Mouse (Mus musculus) G1E (cell line): ENCODE data around the gene Homer2. TPM values are rescaled to one million over a fixed set of nuclear protein-coding genes. Genes with fewer than 3 reads are reported as not detected.

ENCODE experiments used
- ATAC-seq: 2 replicates; pipeline ENCODE4 v1.8.0; 2016; ENCODE audit warnings: mild to moderate bottlenecking; ENCODE audit not compliant: insufficient number of reproducible peaks, poor library complexity, low FRiP score, severe bottlenecking; ENCODE audit errors: extremely low read depth
- DNase-seq: peaks from one replicate; pipeline ENCODE4 v3.0.0; 2012; ENCODE audit warnings: low spot score
- H3K27me3 ChIP-seq: 2 replicates; pipeline ENCODE4 v1.6.1; 2012; ENCODE audit warnings: mild to moderate bottlenecking, low read length, inconsistent platforms; ENCODE audit not compliant: insufficient read depth
- H3K36me3 ChIP-seq: replicated peaks from 2 replicates; pipeline ENCODE3; 2012; ENCODE audit warnings: mild to moderate bottlenecking, inconsistent platforms
- H3K4me1 ChIP-seq: 2 replicates; pipeline ENCODE4 v1.6.1; 2012; ENCODE audit warnings: low read depth, low read length, inconsistent platforms, mixed read lengths; ENCODE audit not compliant: insufficient read depth
- H3K4me3 ChIP-seq: 2 replicates; pipeline ENCODE4 v1.5.1; 2012; ENCODE audit warnings: low read depth, mild to moderate bottlenecking, inconsistent platforms, low read length, moderate library complexity, mixed read lengths
- H3K9me3 ChIP-seq: replicated peaks from 2 replicates; pipeline ENCODE4 v1.6.1; 2012; ENCODE audit warnings: inconsistent platforms
- CTCF ChIP-seq: IDR thresholded peaks from 2 replicates; pipeline ENCODE4 v1.5.1; 2012; ENCODE audit warnings: low read depth, low read length, inconsistent platforms, mixed read lengths
- GATA1 ChIP-seq: IDR thresholded peaks from 2 replicates; pipeline ENCODE4 v1.6.1; 2012; ENCODE audit warnings: borderline replicate concordance, low read length, inconsistent platforms, mixed read lengths
- GATA2 ChIP-seq: IDR thresholded peaks from 2 replicates; pipeline ENCODE4 v1.6.1; 2012; ENCODE audit warnings: low read depth, low read length, inconsistent platforms, borderline replicate concordance
- POLR2AphosphoS5 ChIP-seq: IDR thresholded peaks from 2 replicates; pipeline ENCODE4 v1.6.1; 2012; ENCODE audit warnings: low read depth, low read length, inconsistent platforms; ENCODE audit not compliant: insufficient replicate concordance
- TAL1 ChIP-seq: conservative IDR thresholded peaks from 2 replicates; pipeline ENCODE4 v1.6.1; 2012; ENCODE audit warnings: low read depth, low read length, inconsistent platforms, mixed read lengths
- polyA plus RNA-seq: library from polyadenylated mRNA; stranded (reverse); fragments of >175 nt; gene quantifications from 2 replicates; pipeline ENCODE4 v1.2.3, GENCODE M21; 2012
- total RNA-seq, 2 experiments: library from RNA; stranded (forward) in 1 of 2; stranded (reverse) in 1 of 2; fragments of 200-1000 nt in 1 of 2; fragments of >200 nt in 1 of 2; fragmentation: Nextera tagmentation in 1 of 2; gene quantifications; 2 replicates each; pipeline ENCODE4 v1.2.3; 2014 to 2017

The Homer2 gene
- total and polyA plus RNA-seq, 3 experiments, result 35.9 to 45.9 (median 37.3) TPM

GRCm38 (mm10) chr7:81557985-81558360, 149.4 kb downstream of the Homer2 start:
- H3K9me3 ChIP-seq, result no peaks in the 10 kb centered on the region

GRCm38 (mm10) chr7:81557252-81557984, 149.9 kb downstream of the Homer2 start:
- H3K4me1 ChIP-seq, result no peaks in the 10 kb centered on the region
- DNase-seq, result no peak
- peaks cover 36% of the 10 kb centered on the region for H3K27me3 ChIP-seq
- TF ChIP-seq GATA1 (no peak), TAL1 (no peak), POLR2AphosphoS5 (no peak), CTCF (no peak), GATA2 (no peak)
- no peak overlapping the region for H3K4me3 ChIP-seq
- no peak for ATAC-seq
- H3K9me3 ChIP-seq, result no peaks in the 10 kb centered on the region
- H3K36me3 ChIP-seq, result no peaks in the 10 kb centered on the region

More at GRCm38 (mm10) chr7:81557985-81558360, 149.4 kb downstream of the Homer2 start:
- DNase-seq (no peak), ATAC-seq (no peak)
- TF ChIP-seq TAL1 (no peak), GATA2 (no peak), POLR2AphosphoS5 (no peak), CTCF (no peak), GATA1 (no peak)
- H3K27me3 ChIP-seq, result peaks cover 33% of the 10 kb centered on the region
- H3K36me3 ChIP-seq, result no peaks in the 10 kb centered on the region
- H3K4me3 ChIP-seq, result no peak overlapping the region
- no peaks in the 10 kb centered on the region for H3K4me1 ChIP-seq

GRCm38 (mm10) chr7:81556839-81557238, 150.5 kb downstream of the Homer2 start:
- no peak for TF ChIP-seq CTCF
- TF ChIP-seq GATA1, result no peak
- no peak for TF ChIP-seq TAL1
- TF ChIP-seq GATA2, result no peak
- TF ChIP-seq POLR2AphosphoS5, result no peak
- no peaks in the 10 kb centered on the region for H3K36me3 ChIP-seq
- ATAC-seq, result no peak
- no peak for DNase-seq
- H3K27me3 ChIP-seq, result peaks cover 36% of the 10 kb centered on the region
- no peak overlapping the region for H3K4me3 ChIP-seq
- no peaks in the 10 kb centered on the region for H3K9me3 ChIP-seq
- H3K4me1 ChIP-seq, result no peaks in the 10 kb centered on the region

- TF ChIP-seq CTCF (peak; percentile 57), POLR2AphosphoS5 (no peak)
- ATAC-seq (no peak), DNase-seq (peak; percentile 8)
- Histone ChIP-seq H3K4me1 (no peaks in the 10 kb centered on the region), H3K9me3 (no peaks in the 10 kb centered on the region), H3K4me3 (no peak overlapping the region), H3K27me3 (peaks cover 32% of the 10 kb centered on the region), H3K36me3 (no peaks in the 10 kb centered on the region)
These were observed 153.0 kb downstream of the Homer2 start for GRCm38 (mm10) chr7:81554369-81554768.

GRCm38 (mm10) chr7:81553589-81553988, 153.7 kb downstream of the Homer2 start:
- no peaks in the 10 kb centered on the region for H3K4me1 ChIP-seq
- no peaks in the 10 kb centered on the region for H3K9me3 ChIP-seq
- no peaks in the 10 kb centered on the region for H3K36me3 ChIP-seq
- DNase-seq (no peak), ATAC-seq (no peak)
- TF ChIP-seq TAL1, result no peak
- TF ChIP-seq GATA2, result no peak
- no peak for TF ChIP-seq GATA1
- no peak for TF ChIP-seq CTCF
- no peak for TF ChIP-seq POLR2AphosphoS5
- peaks cover 26% of the 10 kb centered on the region for H3K27me3 ChIP-seq
- H3K4me3 ChIP-seq, result no peak overlapping the region

Other genes starting within 250 kb of the Homer2 start
- gene Ap3b2, start 213.6 kb downstream of the Homer2 start, total RNA-seq (2014; fragmentation: Nextera tagmentation), result not detected in 2 replicates
- gene Ap3b2, start 213.6 kb downstream of the Homer2 start, total RNA-seq (2017), result 0.12 and 0.16 TPM in 2 replicates
- not detected in 2 replicates for gene Ap3b2, start 213.6 kb downstream of the Homer2 start, polyA plus RNA-seq
- gene BC048679, start 209.2 kb downstream of the Homer2 start, total RNA-seq (2014; fragmentation: Nextera tagmentation), result not detected in 2 replicates
- gene BC048679, start 209.2 kb downstream of the Homer2 start, total RNA-seq (2017), result not detected in 2 replicates
- not detected in 2 replicates for gene BC048679, start 209.2 kb downstream of the Homer2 start, polyA plus RNA-seq
- gene Fsd2, start 140.6 kb downstream of the Homer2 start, total RNA-seq (2014; fragmentation: Nextera tagmentation), result not detected in 2 replicates
- 0.05 and 0.06 TPM in 2 replicates for gene Fsd2, start 140.6 kb downstream of the Homer2 start, total RNA-seq (2017)
- not detected in 2 replicates for gene Fsd2, start 140.6 kb downstream of the Homer2 start, polyA plus RNA-seq
- gene Whamm, start 136.3 kb downstream of the Homer2 start, total RNA-seq (2014; fragmentation: Nextera tagmentation), result 35.3 and 40.6 TPM in 2 replicates
- gene Whamm, start 136.3 kb downstream of the Homer2 start, total RNA-seq (2017), result 19.2 and 25.3 TPM in 2 replicates
- gene Whamm, start 136.3 kb downstream of the Homer2 start, polyA plus RNA-seq, result 22.5 and 23.6 TPM in 2 replicates
- gene Ramac, start 55.4 kb upstream of the Homer2 start, total RNA-seq (2014; fragmentation: Nextera tagmentation), result 41.5 and 47.5 TPM in 2 replicates
- 99.7 and 111 TPM in 2 replicates for gene Ramac, start 55.4 kb upstream of the Homer2 start, total RNA-seq (2017)
- 19.8 and 29.4 TPM in 2 replicates for gene Ramac, start 55.4 kb upstream of the Homer2 start, polyA plus RNA-seq
- gene 3110040N11Rik, start 82.0 kb upstream of the Homer2 start, total RNA-seq (2014; fragmentation: Nextera tagmentation), result 27.5 and 37.4 TPM in 2 replicates
- 61.7 and 71.2 TPM in 2 replicates for gene 3110040N11Rik, start 82.0 kb upstream of the Homer2 start, total RNA-seq (2017)
- 20.8 and 23.6 TPM in 2 replicates for gene 3110040N11Rik, start 82.0 kb upstream of the Homer2 start, polyA plus RNA-seq
- gene Btbd1, start 121.9 kb upstream of the Homer2 start, total RNA-seq (2014; fragmentation: Nextera tagmentation), result 74.6 and 91.0 TPM in 2 replicates
- gene Btbd1, start 121.9 kb upstream of the Homer2 start, total RNA-seq (2017), result 91.8 and 102 TPM in 2 replicates
- 9.2 and 10.7 TPM in 2 replicates for gene Btbd1, start 121.9 kb upstream of the Homer2 start, polyA plus RNA-seq
- not detected in 2 replicates for gene Gm10160, start 148.3 kb upstream of the Homer2 start, total RNA-seq (2014; fragmentation: Nextera tagmentation)
- gene Gm10160, start 148.3 kb upstream of the Homer2 start, total RNA-seq (2017), result not detected in 2 replicates
- gene Gm10160, start 148.3 kb upstream of the Homer2 start, polyA plus RNA-seq, result not detected in 2 replicates
- not detected in 2 replicates for gene Tm6sf1, start 151.5 kb upstream of the Homer2 start, total RNA-seq (2014; fragmentation: Nextera tagmentation)
- gene Tm6sf1, start 151.5 kb upstream of the Homer2 start, total RNA-seq (2017), result 0.11 and 0.23 TPM in 2 replicates
- gene Tm6sf1, start 151.5 kb upstream of the Homer2 start, polyA plus RNA-seq, result not detected in 2 replicates
- gene Hdgfl3, start 226.9 kb upstream of the Homer2 start, total RNA-seq (2014; fragmentation: Nextera tagmentation), result not detected in 2 replicates
- 0.12 and 0.16 TPM in 2 replicates for gene Hdgfl3, start 226.9 kb upstream of the Homer2 start, total RNA-seq (2017)
- not detected in 2 replicates for gene Hdgfl3, start 226.9 kb upstream of the Homer2 start, polyA plus RNA-seq